Mouse (Mus musculus) spleen, adult 12 weeks (tissue): ENCODE measurements around the gene Ago1.
A peak's percentile ranks its signal among the peaks of the same experiment; 100 is the strongest.

Experiments used
- DNase-seq: peaks from one replicate; pipeline ENCODE4 v3.0.0; 2022; ENCODE audit warnings: low spot score

Ago1 gene

DNA sequence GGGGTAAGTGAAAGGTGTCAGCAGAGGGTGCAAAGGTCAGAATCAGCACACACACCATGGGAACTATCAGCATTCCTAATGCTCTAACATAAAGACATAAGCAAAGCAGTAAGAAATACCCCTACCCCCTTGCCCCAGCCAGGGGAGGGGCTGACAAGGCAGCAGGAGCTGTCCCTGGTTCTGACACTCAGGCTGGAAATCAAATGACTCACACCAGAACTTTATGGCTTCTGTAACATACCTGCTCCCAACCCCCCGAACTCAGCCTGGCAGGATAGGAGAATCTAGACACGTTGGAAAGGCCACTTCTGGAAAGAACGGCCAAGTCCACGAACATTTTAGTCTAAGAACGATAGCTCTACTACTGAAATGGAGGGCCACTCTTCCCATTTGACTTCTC lies 4.6 kb upstream of the Ago1 start:
- DNase-seq, result no peak

DNA sequence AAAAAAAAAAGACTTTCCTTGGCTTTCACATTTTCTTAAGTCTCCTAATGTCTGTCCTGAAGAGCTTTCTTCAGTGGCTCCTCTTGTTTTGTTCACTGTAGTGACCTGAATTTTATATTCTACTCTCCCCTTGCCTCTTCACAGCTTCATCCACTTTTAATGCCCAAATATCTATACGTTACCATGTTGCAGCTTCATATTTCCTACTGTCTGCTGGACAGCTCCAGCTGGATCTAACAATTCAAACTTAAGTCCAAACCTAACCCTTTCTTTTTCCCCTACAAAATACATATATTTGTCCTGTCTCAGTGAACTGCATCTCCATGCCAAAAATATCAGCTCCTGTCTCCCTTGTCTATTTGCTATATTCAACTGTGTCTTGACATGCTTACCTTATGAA lies 951 bp upstream of the Ago1 start:
- no peak for DNase-seq

DNA sequence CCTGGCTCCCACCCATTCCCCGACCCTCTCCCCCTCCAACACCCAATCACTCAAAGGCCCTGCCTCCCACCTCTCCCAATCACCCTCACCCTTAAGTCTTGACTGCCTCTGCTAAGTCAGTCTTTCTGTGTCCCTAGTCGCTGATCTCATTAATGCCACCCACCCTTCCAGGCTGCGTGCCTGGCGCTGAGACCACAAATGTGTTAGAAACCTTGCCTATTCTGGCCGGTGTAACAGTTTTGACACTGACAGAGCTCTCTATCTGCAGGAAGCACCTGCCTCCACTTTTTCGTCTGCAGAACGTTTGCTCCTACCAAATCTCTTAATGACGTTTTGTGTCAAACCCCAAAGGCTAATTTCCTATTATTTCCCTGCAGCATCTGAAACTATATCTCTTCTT lies 542 bp upstream of the Ago1 start:
- no peak for DNase-seq

DNA sequence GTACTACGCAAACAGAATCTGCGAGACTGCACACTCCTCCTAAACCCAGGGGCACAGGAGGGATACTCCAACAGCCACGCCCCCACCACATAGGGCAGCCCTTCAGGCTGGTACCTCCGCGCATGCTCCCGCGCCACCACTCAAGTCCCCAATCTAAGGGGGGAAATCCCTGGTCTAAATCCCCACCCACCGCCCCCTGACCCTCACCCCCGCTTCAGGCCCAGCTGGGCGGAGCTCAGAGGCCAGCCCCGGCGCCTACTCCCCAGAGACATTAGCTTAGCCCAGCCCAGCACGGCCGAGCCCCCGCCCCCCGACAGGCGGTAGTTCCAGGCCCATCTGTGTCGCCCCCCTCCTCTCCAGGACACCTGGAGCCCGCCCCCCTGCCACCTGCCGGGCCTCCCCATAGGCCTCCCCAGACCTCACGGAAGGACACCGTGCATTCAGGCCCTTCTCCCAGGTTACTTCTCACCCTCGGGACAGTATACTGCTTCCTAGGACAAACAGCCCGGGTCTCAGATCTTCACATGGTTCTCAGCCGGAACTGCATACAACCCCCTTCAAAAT lies 580 bp downstream of the Ago1 start:
- peak; percentile 16 for DNase-seq

DNA sequence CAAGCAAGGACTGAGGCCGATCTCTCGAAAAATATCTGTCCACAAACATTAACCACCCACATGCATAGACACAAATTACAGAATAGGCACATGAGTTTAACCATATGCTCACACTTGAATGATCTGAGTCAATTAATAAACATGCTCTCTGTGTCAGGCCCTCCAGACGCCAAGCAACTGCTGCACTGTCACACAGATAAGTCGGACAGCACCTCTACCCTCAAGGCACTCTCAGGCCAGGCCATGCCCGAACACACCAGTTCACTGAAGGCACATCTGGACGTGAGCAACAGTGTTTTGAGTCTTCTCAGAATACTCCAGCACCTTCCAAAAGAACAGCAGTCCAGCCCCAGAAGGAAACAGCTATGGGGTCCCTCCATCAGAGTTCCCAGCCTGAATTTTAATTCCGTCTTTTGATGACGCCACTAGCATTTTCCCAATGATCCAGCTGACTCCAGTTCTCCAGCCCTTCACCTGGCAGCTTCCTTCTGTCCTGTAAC lies 2.1 kb downstream of the Ago1 start:
- no peak for DNase-seq

DNA sequence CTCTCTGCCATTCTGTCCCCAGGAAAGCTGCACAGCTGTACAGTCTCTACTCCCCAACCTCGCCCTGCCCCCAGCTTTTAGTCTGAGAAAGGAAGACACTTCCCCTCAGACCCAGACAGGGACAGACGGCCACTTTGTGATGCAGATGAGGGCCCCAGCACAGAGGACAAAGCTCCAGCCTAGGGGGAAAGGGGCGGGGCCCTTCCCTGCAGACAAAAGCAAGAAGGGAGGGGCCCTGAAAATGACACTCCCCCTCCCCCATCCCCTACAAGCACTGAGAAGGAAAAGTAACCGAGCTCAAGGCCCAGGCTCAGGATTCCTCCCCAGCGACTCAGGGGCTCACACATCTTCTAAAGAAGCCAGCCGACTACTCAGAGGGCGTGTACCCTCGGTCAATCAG lies 2.5 kb downstream of the Ago1 start:
- DNase-seq, result no peak

DNA sequence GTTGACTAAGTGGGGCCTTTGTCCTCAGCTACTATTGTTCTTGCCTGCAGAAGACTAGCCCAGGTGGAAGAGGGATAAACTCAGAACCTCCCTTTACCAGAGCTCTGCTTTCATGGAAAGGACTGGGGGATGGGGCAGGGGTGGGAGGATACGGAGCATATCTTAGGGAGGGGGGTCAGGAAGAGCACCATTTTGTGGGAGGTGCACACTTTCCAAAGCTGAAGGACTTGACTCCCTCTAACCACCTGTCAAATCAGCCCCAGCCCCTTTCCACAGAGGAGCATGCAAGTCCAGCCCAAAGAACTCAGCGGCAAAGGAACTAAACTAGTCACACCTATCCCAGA lies 3.5 kb downstream of the Ago1 start:
- DNase-seq, result no peak

DNA sequence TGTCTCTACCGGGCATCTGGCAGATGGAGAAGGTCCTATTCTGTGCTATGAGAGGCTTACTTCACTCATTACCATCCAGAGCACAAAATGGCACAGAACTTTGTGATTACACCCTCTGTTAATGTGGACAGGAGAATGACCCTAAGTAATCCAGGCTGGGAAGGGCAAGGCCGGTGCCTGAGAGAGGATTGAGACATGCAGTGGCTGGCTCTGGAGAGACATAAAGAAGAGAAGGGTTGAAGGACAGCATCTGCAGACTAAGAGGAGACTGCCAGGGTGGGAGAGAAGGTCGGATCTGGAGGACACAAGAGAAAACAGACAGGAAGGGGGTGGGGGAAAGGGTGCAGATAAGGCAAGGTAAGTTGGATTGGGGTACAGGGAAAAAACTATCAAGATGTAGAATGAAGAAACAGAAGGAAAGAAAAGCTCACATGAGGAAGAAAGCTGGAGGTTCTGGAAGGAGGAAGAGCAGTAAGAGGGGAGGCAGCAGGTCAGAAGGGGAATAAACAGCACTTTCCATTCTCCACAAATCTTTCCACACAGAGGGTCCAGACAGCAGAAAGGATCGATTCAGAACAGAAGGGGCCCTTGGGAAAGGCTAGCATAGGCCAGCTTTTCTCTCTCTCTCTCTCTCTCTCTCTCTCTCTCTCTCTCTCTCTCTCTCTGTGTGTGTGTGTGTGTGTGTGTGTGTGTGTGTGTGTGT lies 4.0 kb downstream of the Ago1 start:
- DNase-seq, result no peak

DNA sequence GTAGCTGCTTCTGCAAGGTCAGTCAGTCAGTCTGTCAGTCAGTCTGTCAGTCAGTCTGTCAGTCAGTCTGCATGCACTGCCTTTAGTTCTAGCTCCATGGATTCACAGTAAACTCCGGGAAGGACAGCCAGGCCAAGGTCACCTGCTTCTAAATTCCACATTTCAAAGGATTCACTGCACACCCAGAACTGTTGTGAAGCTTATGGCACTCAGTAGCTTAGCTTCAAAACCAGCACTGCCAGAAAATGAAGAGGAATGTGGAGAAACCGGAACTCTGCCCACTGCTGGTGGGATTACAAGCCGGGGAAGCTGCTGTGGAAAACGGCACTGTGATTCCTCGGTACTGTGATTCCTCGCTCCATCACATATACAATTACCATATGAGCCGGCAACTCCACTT lies 12.9 kb downstream of the Ago1 start:
- DNase-seq, result no peak

DNA sequence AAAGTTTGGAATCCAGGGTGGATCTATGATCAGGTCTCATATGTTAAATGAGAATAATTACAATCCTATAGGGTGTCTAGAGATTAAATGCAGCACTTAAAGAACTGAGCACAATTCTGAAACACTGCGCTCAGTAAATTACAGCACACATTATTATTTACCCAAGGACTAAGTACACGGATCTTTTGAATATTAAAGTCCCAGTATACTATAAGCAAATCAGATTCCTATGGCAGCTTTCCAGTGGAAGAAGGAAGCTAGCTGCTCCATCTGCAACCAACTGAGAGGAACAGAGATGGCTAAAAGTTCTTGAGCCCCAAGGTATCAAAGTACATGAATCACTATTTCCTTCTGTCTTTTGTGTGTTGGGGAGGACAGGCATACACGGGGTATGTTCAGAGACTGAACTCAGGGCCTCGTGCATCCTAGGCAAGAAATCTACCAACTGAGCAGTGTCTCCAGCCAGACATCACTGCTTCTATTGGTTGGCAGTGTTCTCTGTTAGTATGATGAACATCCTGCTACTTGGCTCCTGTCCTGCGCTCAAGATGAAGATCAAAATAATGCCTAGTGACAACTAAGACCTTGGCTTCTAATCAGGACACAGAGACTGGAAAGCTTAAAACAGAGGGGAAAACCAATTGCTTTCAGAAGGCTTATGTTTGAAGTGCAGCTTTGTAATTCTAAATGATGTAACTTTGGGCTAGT lies 13.7 kb downstream of the Ago1 start:
- DNase-seq, result no peak

DNA sequence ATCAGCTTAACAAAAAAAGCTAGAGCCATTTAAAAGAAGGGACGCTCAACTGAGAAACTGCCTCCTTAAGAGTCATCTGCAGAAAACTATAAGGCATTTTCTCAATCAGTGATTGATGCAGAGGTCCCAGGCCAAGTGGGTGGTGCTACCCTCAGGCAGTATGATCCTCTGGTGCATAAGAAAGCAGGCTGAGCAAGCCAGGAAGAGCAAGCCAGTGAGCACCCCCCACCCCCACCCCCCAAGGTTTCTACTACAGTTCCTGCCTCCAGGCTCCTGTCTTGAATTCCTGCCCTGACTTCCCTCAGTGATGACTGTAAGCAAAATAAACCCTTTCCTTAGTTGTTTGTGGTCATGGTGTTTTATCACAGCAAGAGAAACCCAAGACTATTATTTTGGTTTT lies 18.1 kb downstream of the Ago1 start:
- no peak for DNase-seq

DNA sequence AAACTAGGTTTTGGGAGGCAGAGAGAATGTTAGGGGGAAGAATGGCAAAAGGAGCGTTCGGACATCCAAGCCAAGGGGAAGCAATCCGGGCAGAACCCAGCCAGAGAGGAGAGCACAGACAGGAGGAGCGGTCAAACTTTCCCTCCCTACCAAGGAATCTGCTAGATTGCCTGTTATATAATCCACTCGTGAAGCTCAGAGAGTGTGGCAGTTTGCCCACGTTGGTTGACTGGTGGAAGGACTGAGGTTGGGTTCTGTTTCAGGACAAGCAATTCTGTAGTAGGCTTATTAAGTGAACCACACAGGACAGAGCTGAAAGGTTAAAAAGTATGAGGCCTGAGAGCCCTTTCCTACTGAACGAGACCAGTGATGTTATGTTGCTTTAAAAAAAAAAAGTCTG lies 21.3 kb downstream of the Ago1 start:
- no peak for DNase-seq

DNA sequence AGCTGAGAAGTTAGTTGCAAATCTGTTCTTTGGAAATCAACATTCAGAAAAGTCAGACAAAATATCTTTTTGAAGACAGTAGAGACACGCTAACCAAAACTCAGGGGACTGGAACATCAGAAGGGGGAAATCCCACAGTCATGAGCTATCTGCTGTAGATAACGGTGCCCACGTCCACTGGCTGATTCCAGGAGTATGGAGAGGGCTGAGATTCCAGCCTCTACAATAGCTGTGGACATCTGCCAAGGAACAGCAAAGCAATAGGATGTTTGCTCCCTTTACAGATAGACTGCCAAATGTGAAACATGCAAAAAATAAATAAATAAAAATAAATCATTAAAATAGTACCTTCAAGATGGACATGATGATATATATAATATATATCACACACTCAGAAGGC lies 23.9 kb downstream of the Ago1 start:
- DNase-seq, result no peak

DNA sequence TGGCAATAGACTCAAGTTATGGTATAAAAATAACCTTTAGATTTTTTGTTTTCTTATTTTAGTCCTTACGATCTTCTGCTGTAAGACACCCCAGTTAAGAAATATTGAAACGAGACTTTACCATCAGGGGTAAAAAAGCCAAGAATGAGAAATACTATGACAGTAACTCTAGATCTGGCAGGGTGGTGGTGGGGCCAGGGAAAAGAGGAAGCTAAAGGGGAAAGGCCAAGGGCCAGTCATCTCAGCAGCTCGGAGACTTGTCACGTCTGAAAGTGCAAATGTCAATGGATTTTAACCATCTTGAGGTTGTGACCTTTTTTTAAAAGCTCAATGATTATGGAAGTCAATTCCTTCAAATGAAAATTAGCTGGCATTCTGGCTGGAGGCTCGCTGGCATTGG lies 30.1 kb downstream of the Ago1 start:
- DNase-seq, result no peak

DNA sequence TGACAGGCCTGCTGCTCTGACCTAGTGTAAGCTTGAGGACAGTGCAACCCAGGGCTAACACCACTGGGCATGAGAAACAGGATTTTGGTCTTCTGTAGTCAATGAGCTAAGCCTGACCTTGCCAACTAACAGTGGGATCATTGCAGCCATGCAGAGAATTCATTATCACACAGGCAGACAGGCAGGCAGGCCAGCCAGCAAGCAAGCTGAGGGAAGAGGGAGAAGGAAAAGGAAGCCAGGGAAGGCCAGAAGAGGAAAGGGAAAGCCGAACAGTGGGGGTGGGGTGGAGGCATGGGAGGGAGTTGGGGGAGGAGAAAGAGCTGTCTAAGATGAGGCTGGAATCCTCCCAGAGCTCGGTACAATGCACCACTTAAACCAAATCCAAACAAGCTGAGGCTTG lies 32.1 kb downstream of the Ago1 start:
- no peak for DNase-seq

DNA sequence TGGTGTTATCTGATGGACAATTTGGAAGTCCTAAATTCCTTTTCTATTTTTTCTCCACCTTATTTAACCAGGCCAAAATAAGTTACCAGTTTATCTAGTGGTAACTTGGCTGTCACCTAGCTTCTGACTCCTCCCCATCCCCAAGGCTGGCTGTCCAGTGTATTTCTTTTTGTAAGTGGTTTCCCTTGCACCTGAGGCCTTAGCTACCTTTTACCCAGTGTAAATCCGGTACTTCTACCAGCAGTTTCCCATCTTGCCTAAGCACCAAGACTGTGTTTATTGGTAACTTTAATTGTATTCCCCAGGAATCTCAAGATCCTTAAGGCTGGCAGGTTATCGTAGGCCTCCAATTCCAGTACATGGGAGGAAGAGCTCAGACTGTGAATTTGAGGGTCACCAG lies 34.3 kb downstream of the Ago1 start:
- no peak for DNase-seq

DNA sequence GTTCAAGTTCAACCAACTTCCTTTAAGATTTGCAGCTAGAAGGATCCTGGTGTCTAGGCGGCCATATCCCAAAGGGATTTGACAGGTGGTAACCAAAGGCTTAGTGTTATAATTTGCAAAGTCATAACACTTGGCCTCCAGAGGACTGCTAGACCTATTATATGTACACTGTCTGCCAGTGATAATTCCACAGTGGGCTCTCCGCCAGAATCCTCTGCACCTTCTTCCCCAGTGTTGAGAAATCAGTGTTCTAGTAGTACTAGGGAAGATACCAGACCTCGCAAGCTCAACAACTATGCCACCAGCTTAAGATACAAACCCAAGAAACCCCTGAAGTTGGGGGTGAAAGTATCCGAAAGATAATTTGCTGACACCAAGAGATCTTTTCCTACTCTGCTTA lies 35.2 kb downstream of the Ago1 start:
- no peak for DNase-seq

DNA sequence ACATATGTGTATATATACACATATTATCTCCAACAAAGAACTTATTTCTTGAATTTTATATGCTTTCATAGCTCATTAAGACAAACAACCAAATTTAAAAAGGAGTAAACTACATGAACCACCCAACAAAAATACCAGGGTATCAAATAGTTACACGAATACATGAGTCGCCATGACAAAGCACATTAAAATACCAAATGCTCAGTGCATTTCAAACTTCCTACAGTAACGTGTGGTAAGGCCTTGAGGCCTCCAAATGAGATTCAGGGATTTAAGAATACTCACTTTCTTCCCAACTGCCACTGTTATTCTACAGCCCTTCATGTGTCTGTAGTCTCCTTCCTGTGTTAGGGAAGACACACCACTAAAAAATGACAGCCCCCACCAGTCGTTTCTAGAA lies 36.6 kb downstream of the Ago1 start:
- no peak for DNase-seq

DNA sequence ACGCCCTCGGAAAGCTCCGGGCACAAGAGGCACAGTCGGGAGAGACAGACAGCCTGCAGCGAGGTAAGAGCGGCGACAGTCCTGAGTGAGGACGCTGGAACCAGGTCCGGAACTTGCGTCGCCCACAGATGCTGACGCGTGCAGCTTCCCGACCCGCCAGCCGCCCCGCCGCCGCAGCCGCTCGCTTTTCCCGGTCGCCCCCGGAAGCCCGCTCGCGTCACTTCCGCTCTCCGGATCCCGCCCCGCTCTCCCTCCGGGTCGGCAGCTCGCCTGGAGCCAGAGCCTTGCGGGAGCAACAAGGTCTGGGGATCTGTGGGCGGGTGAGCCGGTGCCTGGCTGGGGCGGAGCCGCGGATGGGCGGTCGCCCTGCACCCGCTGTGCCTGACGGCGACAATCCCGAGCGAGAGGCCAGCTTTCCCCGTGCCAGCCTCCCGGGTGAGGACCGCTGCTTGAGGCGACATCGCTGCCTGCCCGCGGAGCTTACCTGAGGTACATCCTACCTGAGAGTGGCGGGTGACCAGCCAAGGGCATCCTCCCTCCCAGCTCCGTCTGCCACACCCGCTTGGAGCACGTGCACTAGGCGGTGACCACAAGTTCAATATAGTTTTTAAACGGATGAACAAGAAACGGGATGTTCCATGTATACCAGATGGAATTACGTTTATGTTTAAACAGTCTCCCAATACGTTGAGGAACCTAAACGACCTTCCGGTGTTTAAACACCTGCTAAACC lies 38.9 kb downstream of the Ago1 start, which contains the start of gene Ago3:
TSS of gene Ago3 (minus strand) at position 210 of the 733 bp plus-strand sequence.
- peak; percentile 86 for DNase-seq

DNA sequence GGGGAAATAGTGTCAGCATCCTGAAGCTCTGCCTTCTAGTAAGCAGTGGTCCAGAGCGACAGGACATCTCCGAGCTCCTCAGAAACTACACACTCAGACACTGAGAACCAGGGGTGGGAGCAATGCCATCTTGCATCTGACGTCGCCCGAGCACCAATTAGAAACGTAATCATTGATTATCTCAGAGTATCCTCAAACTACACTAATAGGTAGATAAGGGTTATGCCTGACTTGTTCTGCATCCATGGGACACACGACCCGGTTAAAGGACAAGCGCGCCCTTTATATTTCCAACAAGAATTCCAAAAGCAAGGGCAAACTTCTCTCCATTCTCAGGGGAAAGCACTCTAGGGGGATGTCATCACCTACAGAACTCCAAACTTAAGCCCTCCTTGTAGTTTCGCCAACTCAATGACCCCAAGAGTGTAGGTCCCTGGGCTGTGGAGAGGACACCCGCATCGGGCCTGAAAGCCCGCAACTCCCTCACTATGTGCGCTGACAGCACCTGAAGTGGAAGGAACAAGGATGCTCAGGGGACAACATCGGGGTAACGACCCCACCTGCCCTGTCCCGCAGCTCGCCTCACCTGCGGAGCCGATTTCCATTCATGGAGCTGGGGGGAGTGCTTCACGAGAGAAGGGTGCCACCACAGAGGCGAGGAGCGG lies 39.6 kb downstream of the Ago1 start:
- DNase-seq, result no peak

DNA sequence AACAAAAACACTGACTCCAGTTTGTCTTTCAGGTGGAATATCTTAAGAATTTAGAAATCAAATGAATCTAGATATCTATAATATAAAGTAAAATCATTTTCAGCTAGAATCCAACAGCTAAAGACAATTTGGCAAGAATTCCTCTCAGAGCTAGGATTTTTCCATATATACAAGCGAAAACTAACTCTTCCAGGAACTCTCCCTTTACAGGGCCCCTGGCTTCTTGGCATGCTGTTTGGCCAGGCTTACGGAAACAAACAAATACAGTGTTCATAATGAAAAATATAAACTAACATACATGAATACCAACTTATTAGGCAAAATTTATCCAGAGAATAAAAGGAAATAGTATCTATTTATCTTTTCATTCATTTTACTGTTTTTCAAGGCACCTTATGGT lies 44.5 kb downstream of the Ago1 start:
- no peak for DNase-seq

DNA sequence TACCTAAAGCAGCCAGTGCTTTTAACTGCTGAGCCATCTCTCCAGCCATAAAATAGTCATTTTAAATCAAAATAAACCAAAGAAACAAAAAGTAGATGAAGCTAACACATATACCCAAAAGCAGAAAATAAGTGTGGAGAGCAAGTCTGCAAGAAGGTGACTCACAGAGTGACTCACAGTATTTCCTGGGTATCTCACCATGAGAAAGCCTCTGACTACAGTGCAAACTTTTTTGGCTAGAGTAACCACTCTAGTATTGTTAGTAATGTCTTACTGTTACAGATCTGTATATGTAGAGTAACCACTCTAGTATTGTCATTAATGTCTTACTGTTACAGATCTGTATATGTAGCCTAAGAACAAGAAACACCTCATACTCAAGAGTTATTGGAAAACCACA lies 52.7 kb downstream of the Ago1 start:
- DNase-seq, result no peak
